In genomic region chr8:72835863-72836262, GRCm38 (mm10) we compare ENCODE assay signal across 16 mouse cellular contexts.
DNase-seq lines count a peak whose midpoint lies in the region; ATAC-seq and TF ChIP-seq lines count a peak whose summit lies in the region.
"Had no signal": no experiment of that assay in that cellular context is flagged by ENCODE, and none has a peak within 500 bp of the region (broad histone marks: within the 10 kb centered on the region; RNA-seq: fewer than 3 reads in every experiment).

No protein-coding gene starts in this region.

- no peaks in the 10 kb centered on the region for H3K27me3 ChIP-seq in hindbrain, embryonic 15.5 days
- H3K27me3 ChIP-seq in hindbrain, postnatal 0 days (ENCODE audit: insufficient read depth, low read length) = no peaks in the 10 kb centered on the region
- no peaks in the 10 kb centered on the region for H3K27me3 ChIP-seq in midbrain, embryonic 14.5 days (ENCODE audit: control insufficient read depth, insufficient read depth, low read length)
- no peaks in the 10 kb centered on the region for H3K27me3 ChIP-seq in midbrain, embryonic 15.5 days (replicated peaks)
- H3K27me3 ChIP-seq: heart, embryonic 12.5 days; limb, embryonic 15.5 days; midbrain, embryonic 13.5 days had no signal

- no peak for DNase-seq in hindbrain, postnatal 0 days (ENCODE audit: low spot score)
- DNase-seq in midbrain, embryonic 14.5 days = no peak
- DNase-seq in spleen, postnatal 10 days (ENCODE audit: low spot score in 2 of 2) = no peak
- DNase-seq: cerebellum, adult 9-10 months; gastrocnemius, postnatal 25 days; heart, postnatal 4 days; layer of hippocampus, postnatal 36 days; right cerebral cortex, postnatal 25 days; thymus, adult 2 months had no signal

- ATAC-seq in hindbrain, embryonic 15.5 days (ENCODE audit: low FRiP score, low read depth) = 0 out of 2 replicates have a peak, but pooled peaks have one; percentile 19
- ATAC-seq in hindbrain, postnatal 0 days = no peak
- ATAC-seq in midbrain, embryonic 14.5 days (ENCODE audit: low FRiP score, low TSS enrichment) = 0 out of 2 replicates have a peak, but pooled peaks have one; percentile 17
- no peak for ATAC-seq in midbrain, embryonic 15.5 days (replicated peaks)
- peak; percentile 32 for ATAC-seq in activated CD4-positive, CD25-positive, alpha-beta regulatory T cell, adult 4 months
- peak; percentile 86 for ATAC-seq in megakaryocyte progenitor cell, adult 5-6 weeks (replicated peaks; ENCODE audit: poor library complexity)
- ATAC-seq: midbrain, embryonic 13.5 days had no signal

- H3K9me3 ChIP-seq in hindbrain, embryonic 15.5 days = no peaks in the 10 kb centered on the region
- no peaks in the 10 kb centered on the region for H3K9me3 ChIP-seq in hindbrain, postnatal 0 days (ENCODE audit: low read length)
- H3K9me3 ChIP-seq in midbrain, embryonic 14.5 days (ENCODE audit: control insufficient read depth, low read length) = no peaks in the 10 kb centered on the region
- no peaks in the 10 kb centered on the region for H3K9me3 ChIP-seq in midbrain, embryonic 15.5 days
- H3K9me3 ChIP-seq: heart, embryonic 12.5 days; limb, embryonic 15.5 days; midbrain, embryonic 13.5 days had no signal

- no peak overlapping the region for H3K27ac ChIP-seq in hindbrain, embryonic 15.5 days (replicated peaks)
- no peak overlapping the region for H3K27ac ChIP-seq in hindbrain, postnatal 0 days
- no peak overlapping the region for H3K27ac ChIP-seq in midbrain, embryonic 14.5 days (replicated peaks; ENCODE audit: low read depth, low read length)
- H3K27ac ChIP-seq in midbrain, embryonic 15.5 days = no peak overlapping the region
- H3K27ac ChIP-seq: limb, embryonic 15.5 days; midbrain, embryonic 13.5 days had no signal

- no peak overlapping the region for H3K4me2 ChIP-seq in hindbrain, embryonic 15.5 days
- no peak overlapping the region for H3K4me2 ChIP-seq in hindbrain, postnatal 0 days (ENCODE audit: low read depth, low read length)
- H3K4me2 ChIP-seq in midbrain, embryonic 14.5 days (ENCODE audit: low read length) = no peak overlapping the region
- H3K4me2 ChIP-seq in midbrain, embryonic 15.5 days = no peak overlapping the region
- H3K4me2 ChIP-seq: heart, embryonic 12.5 days; limb, embryonic 15.5 days; midbrain, embryonic 13.5 days had no signal

- 92% methylated on average over 4 of the region's 4 CpGs for whole genome bisulfite sequencing in hindbrain, embryonic 15.5 days
- WGBS in hindbrain, postnatal 0 days = 85% methylated on average over 4 of the region's 4 CpGs
- 91% methylated on average over 4 of the region's 4 CpGs for WGBS in midbrain, embryonic 14.5 days
- 84% methylated on average over 4 of the region's 4 CpGs for WGBS in midbrain, embryonic 15.5 days

- no peak overlapping the region for H3K4me3 ChIP-seq in hindbrain, embryonic 15.5 days
- no peak overlapping the region for H3K4me3 ChIP-seq in hindbrain, postnatal 0 days (ENCODE audit: low read length)
- no peak overlapping the region for H3K4me3 ChIP-seq in midbrain, embryonic 14.5 days (replicated peaks; ENCODE audit: low read depth, low read length)
- H3K4me3 ChIP-seq in midbrain, embryonic 15.5 days = no peak overlapping the region
- H3K4me3 ChIP-seq: heart, embryonic 12.5 days; limb, embryonic 15.5 days; midbrain, embryonic 13.5 days had no signal

- peaks cover 10% of the 10 kb centered on the region for H3K36me3 ChIP-seq in hindbrain, embryonic 15.5 days
- H3K36me3 ChIP-seq in hindbrain, postnatal 0 days (ENCODE audit: insufficient read depth, low read length) = 0 out of 2 replicates have a peak, but pooled peaks cover 7% of the 10 kb centered on the region
- peaks cover 16% of the 10 kb centered on the region for H3K36me3 ChIP-seq in midbrain, embryonic 14.5 days (ENCODE audit: control insufficient read depth, insufficient read depth, low read length)
- 0 out of 2 replicates have a peak, but pooled peaks cover 8% of the 10 kb centered on the region for H3K36me3 ChIP-seq in midbrain, embryonic 15.5 days (replicated peaks)
- H3K36me3 ChIP-seq: heart, embryonic 12.5 days had no signal

- no peaks in the 10 kb centered on the region for H3K4me1 ChIP-seq in hindbrain, embryonic 15.5 days (replicated peaks)
- no peaks in the 10 kb centered on the region for H3K4me1 ChIP-seq in hindbrain, postnatal 0 days (ENCODE audit: insufficient read depth, low read length)
- no peaks in the 10 kb centered on the region for H3K4me1 ChIP-seq in midbrain, embryonic 14.5 days (ENCODE audit: control insufficient read depth, insufficient read depth, low read length)
- no peaks in the 10 kb centered on the region for H3K4me1 ChIP-seq in midbrain, embryonic 15.5 days
- H3K4me1 ChIP-seq: limb, embryonic 15.5 days; midbrain, embryonic 13.5 days had no signal

- no peak for TF ChIP-seq CTCF in hindbrain, postnatal 0 days (IDR thresholded peaks at IDR 0.05; ENCODE audit: low read depth)

- H3K9ac ChIP-seq in hindbrain, embryonic 15.5 days = no peak overlapping the region
- no peak overlapping the region for H3K9ac ChIP-seq in hindbrain, postnatal 0 days (replicated peaks; ENCODE audit: low read length)
- H3K9ac ChIP-seq in midbrain, embryonic 14.5 days (replicated peaks; ENCODE audit: low read length) = no peak overlapping the region
- H3K9ac ChIP-seq in midbrain, embryonic 15.5 days = no peak overlapping the region
- H3K9ac ChIP-seq: heart, embryonic 12.5 days; limb, embryonic 15.5 days; midbrain, embryonic 13.5 days had no signal

Comparison
In these comparisons a context has a peak if more than half of its experiments do, and no peak if none do; other contexts are left out.
1. ATAC-seq: peak in hindbrain, embryonic 15.5 days (single experiment), midbrain, embryonic 14.5 days (single experiment), activated CD4-positive, CD25-positive, alpha-beta regulatory T cell, adult 4 months (single experiment) and megakaryocyte progenitor cell, adult 5-6 weeks (single experiment); none in hindbrain, postnatal 0 days (single experiment) and midbrain, embryonic 15.5 days (single experiment).